Mouse (Mus musculus): ENCODE measurements at regions not wholly inside any gene's neighbourhood (a gene's known extent, or its start where the extent isn't known, plus 50 kb on each side); places are given as distances from the start of the nearest gene placed in this dataset.

- peaks cover 3% of the 10 kb centered on the region for H3K27me3 ChIP-seq
- in situ Hi-C loops (cut with MboI; ENCODE audit: low pct_unique_long_range_greater_than_20kb): no loop called here
- no peak for TF ChIP-seq CTCF (IDR thresholded peaks at IDR 0.05)
- ChIA-PET CTCF (no interaction called here), POLR2A (no interaction called here)
- ATAC-seq (no peak), DNase-seq (ENCODE audit: low read depth, low spot score) (no peak)
Observed at GRCm38 (mm10) chr10:56685655-56686250, 308.6 kb downstream of the Gja1 start.

- POLR2A ChIA-PET: no interaction called here
- TF ChIP-seq CTCF (IDR thresholded peaks at IDR 0.05): no peak
- ATAC-seq: no peak
- no peak for DNase-seq (ENCODE audit: low read depth, low spot score)
- CTCF ChIA-PET: interaction anchor here (1.2 kb wide), 2 partner anchors 12 to 127 kb away, joined by 3 read pairs; no protein-coding TSS in a partner anchor
- no peaks in the 10 kb centered on the region for H3K27me3 ChIP-seq
- in situ Hi-C loops (cut with MboI; ENCODE audit: low pct_unique_long_range_greater_than_20kb): no loop called here
Observed at GRCm38 (mm10) chr10:56691467-56691866, 314.3 kb downstream of the Gja1 start.

- CTCF ChIA-PET: interaction anchor here (0.6 kb wide), 1 partner anchor 55 kb away, joined by 3 read pairs; no protein-coding TSS in a partner anchor
- POLR2A ChIA-PET: interaction anchor here (0.7 kb wide), 1 partner anchor 25 kb away, joined by 9 read pairs; no protein-coding TSS in a partner anchor
- no peaks in the 10 kb centered on the region for H3K27me3 ChIP-seq
- no peak for TF ChIP-seq CTCF (IDR thresholded peaks at IDR 0.05)
- DNase-seq (ENCODE audit: low read depth, low spot score): no peak
- in situ Hi-C loops (cut with MboI; ENCODE audit: low pct_unique_long_range_greater_than_20kb): no loop called here
- no peak for ATAC-seq
Observed at GRCm38 (mm10) chr10:56695100-56695499, 318.0 kb downstream of the Gja1 start.

GRCm38 (mm10) chr10:56700126-56700525 lies 323.0 kb downstream of the Gja1 start:
- no peak for TF ChIP-seq CTCF (IDR thresholded peaks at IDR 0.05)
- CTCF ChIA-PET: interaction anchor here (1.2 kb wide), 1 partner anchor 11 kb away, joined by 3 read pairs; no protein-coding TSS in a partner anchor
- in situ Hi-C loops (cut with MboI; ENCODE audit: low pct_unique_long_range_greater_than_20kb): no loop called here
- ATAC-seq (no peak), DNase-seq (ENCODE audit: low read depth, low spot score) (no peak)
- no peaks in the 10 kb centered on the region for H3K27me3 ChIP-seq
- POLR2A ChIA-PET: no interaction called here

GRCm38 (mm10) chr10:56708411-56708810 lies 331.3 kb downstream of the Gja1 start:
- POLR2A ChIA-PET: no interaction called here
- ATAC-seq (no peak), DNase-seq (ENCODE audit: low read depth, low spot score) (no peak)
- no peak for TF ChIP-seq CTCF (IDR thresholded peaks at IDR 0.05)
- in situ Hi-C loops (cut with MboI; ENCODE audit: low pct_unique_long_range_greater_than_20kb): no loop called here
- peaks cover 3% of the 10 kb centered on the region for H3K27me3 ChIP-seq
- CTCF ChIA-PET: no interaction called here

GRCm38 (mm10) chr10:56708886-56709285 lies 331.8 kb downstream of the Gja1 start:
- no peak for TF ChIP-seq CTCF (IDR thresholded peaks at IDR 0.05)
- H3K27me3 ChIP-seq: peaks cover 3% of the 10 kb centered on the region
- POLR2A ChIA-PET: no interaction called here
- CTCF ChIA-PET: interaction anchor here (0.6 kb wide), 1 partner anchor 320 kb away, joined by 3 read pairs; no protein-coding TSS in a partner anchor
- in situ Hi-C loops (cut with MboI; ENCODE audit: low pct_unique_long_range_greater_than_20kb): no loop called here
- no peak for DNase-seq (ENCODE audit: low read depth, low spot score)
- no peak for ATAC-seq

GRCm38 (mm10) chr10:56712611-56713105 lies 335.5 kb downstream of the Gja1 start:
- TF ChIP-seq CTCF (IDR thresholded peaks at IDR 0.05): no peak
- ATAC-seq (peak; percentile 84), DNase-seq (ENCODE audit: low read depth, low spot score) (peak; percentile 67)
- in situ Hi-C loops (cut with MboI; ENCODE audit: low pct_unique_long_range_greater_than_20kb): loop anchor here (10.0 kb wide), 1 partner anchor 328 kb away; no protein-coding TSS in a partner anchor
- POLR2A ChIA-PET: no interaction called here
- peaks cover 8% of the 10 kb centered on the region for H3K27me3 ChIP-seq
- CTCF ChIA-PET: no interaction called here

- in situ Hi-C loops (cut with MboI; ENCODE audit: low pct_unique_long_range_greater_than_20kb): no loop called here
- H3K27me3 ChIP-seq: peaks cover 12% of the 10 kb centered on the region
- no peak for TF ChIP-seq CTCF (IDR thresholded peaks at IDR 0.05)
- no peak for ATAC-seq
- CTCF ChIA-PET: interaction anchor here (2.1 kb wide), 1 partner anchor 11 kb away, joined by 5 read pairs; no protein-coding TSS in a partner anchor
- no peak for DNase-seq (ENCODE audit: low read depth, low spot score)
- POLR2A ChIA-PET: no interaction called here
Observed at GRCm38 (mm10) chr10:56737073-56737472, 359.9 kb downstream of the Gja1 start.

GRCm38 (mm10) chr10:56739621-56740020 lies 362.5 kb downstream of the Gja1 start:
- ChIA-PET CTCF (no interaction called here), POLR2A (no interaction called here)
- DNase-seq (ENCODE audit: low read depth, low spot score) (no peak), ATAC-seq (no peak)
- H3K27me3 ChIP-seq: peaks cover 12% of the 10 kb centered on the region
- in situ Hi-C loops (cut with MboI; ENCODE audit: low pct_unique_long_range_greater_than_20kb): no loop called here
- no peak for TF ChIP-seq CTCF (IDR thresholded peaks at IDR 0.05)

GRCm38 (mm10) chr10:56752134-56752533 lies 375.0 kb downstream of the Gja1 start:
- ChIA-PET POLR2A (no interaction called here), CTCF (no interaction called here)
- ATAC-seq (no peak), DNase-seq (ENCODE audit: low read depth, low spot score) (no peak)
- H3K27me3 ChIP-seq: no peaks in the 10 kb centered on the region
- in situ Hi-C loops (cut with MboI; ENCODE audit: low pct_unique_long_range_greater_than_20kb): no loop called here
- no peak for TF ChIP-seq CTCF (IDR thresholded peaks at IDR 0.05)

- no peak for TF ChIP-seq CTCF (IDR thresholded peaks at IDR 0.05)
- in situ Hi-C loops (cut with MboI; ENCODE audit: low pct_unique_long_range_greater_than_20kb): no loop called here
- no peaks in the 10 kb centered on the region for H3K27me3 ChIP-seq
- ATAC-seq: no peak
- ChIA-PET CTCF (no interaction called here), POLR2A (no interaction called here)
- no peak for DNase-seq (ENCODE audit: low read depth, low spot score)
Observed at GRCm38 (mm10) chr10:56753576-56753975, 376.4 kb downstream of the Gja1 start.
